Mouse (Mus musculus) CD4-positive, CD25-positive, alpha-beta regulatory T cell, adult 9 weeks (primary cell): Measurements from ENCODE around the gene Eef1akmt1. TPM values are rescaled to one million over a fixed set of nuclear protein-coding genes. Genes with fewer than 3 reads are reported as not detected.

Source experiments
- polyA plus RNA-seq: library from polyadenylated mRNA; unstranded; fragments of 100-300 nt; shearing (Covaris generic); gene quantifications from one replicate; pipeline ENCODE4 v1.2.1, GENCODE M21; 2017

Eef1akmt1 gene
- polyA plus RNA-seq, result 134 TPM

GRCm38 (mm10) chr14:57571155-57572133 lies at the start of gene Eef1akmt1:
Gene Eef1akmt1, minus strand, starts transcription at chr14:57571612.

GRCm38 (mm10) chr14:57524671-57525387 lies 46.6 kb downstream of the Eef1akmt1 start, which contains the start of gene Il17d:
Gene Il17d, plus strand, starts transcription at chr14:57524777.

Other genes with a start within 250 kb of the Eef1akmt1 start
- gene Cryl1, start 173.1 kb downstream of the Eef1akmt1 start, polyA plus RNA-seq, result 38.0 TPM
- 3.3 TPM for gene Ift88, start 147.6 kb downstream of the Eef1akmt1 start, polyA plus RNA-seq
- not detected for gene Il17d, start 46.8 kb downstream of the Eef1akmt1 start, polyA plus RNA-seq
- 46.6 TPM for gene Xpo4, start 93.8 kb upstream of the Eef1akmt1 start, polyA plus RNA-seq
- gene Gm49361, start 174.5 kb upstream of the Eef1akmt1 start, polyA plus RNA-seq, result not detected
- 12.1 TPM for gene Lats2, start 186.8 kb upstream of the Eef1akmt1 start, polyA plus RNA-seq
- 262 TPM for gene Sap18, start 226.6 kb upstream of the Eef1akmt1 start, polyA plus RNA-seq